Mouse (Mus musculus) heart, postnatal 0 days (tissue): Measurements from ENCODE around the gene Dnal4.

Experiments used
- CTCF ChIP-seq: IDR thresholded peaks from 2 replicates; pipeline ENCODE4 v1.5.1; 2016; ENCODE audit warnings: antibody characterized with exemption, control low read depth, low read depth
- EP300 ChIP-seq: IDR thresholded peaks from 2 replicates; pipeline ENCODE4 v1.6.1; 2016; ENCODE audit warnings: antibody characterized with exemption, low read depth

GRCm38 (mm10) chr15:79808114-79808513 is 30.5 kb upstream of the Dnal4 start:
- peak; percentile 82 for TF ChIP-seq CTCF
- no peak for TF ChIP-seq EP300
